Mouse (Mus musculus): ENCODE measurements around the gene Mpo.

The Mpo gene

DNA sequence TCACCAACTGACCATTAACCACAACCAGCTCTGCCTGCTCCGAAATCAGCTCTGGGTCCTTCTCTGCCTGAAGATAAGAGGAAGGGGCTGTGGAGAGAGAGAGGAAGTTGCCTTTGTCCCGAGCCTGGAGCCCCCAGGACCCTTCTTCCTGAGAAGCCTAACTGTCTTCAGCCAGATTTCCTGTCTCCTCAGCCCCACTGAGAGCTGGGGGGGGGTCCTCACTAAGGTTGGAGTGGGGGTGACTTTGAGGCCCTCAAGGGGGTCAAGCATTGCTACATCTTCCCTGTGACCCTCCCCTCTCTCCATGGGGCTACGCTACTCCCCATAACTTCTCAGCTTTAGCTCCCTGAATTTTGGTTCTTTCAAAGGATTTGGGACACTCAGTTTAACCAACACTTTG lies at the start of gene Mpo:
Gene Mpo, plus strand, starts transcription at position 122 of the 400 bp plus-strand sequence.
- no peak for DNase-seq (ENCODE audit: low spot score)

DNA sequence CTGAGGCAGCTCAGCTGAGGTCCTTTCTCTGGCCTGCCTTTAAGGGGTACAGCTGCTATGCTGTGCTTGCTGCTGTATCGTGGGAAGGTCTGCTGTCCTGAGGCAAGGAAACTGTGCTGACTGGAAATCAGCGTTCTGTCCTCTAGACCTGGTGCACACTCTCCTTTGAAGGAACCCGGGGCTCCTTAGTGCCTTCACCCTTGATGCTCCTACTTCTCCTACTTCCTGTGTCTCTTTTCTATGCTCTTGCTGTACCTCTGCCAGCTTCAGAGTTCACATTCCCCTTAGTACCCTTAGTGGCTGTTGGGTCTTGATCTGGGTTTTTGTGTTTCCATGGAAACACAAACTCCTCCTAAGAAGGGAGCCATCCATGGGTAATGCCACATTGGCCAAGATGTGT lies 49.7 kb upstream of the Mpo start:
- no peak for DNase-seq (ENCODE audit: low spot score)

- DNase-seq (ENCODE audit: low spot score): no peak
These were observed 48.4 kb upstream of the Mpo start for GRCm38 (mm10) chr11:87744964-87745363.

DNA sequence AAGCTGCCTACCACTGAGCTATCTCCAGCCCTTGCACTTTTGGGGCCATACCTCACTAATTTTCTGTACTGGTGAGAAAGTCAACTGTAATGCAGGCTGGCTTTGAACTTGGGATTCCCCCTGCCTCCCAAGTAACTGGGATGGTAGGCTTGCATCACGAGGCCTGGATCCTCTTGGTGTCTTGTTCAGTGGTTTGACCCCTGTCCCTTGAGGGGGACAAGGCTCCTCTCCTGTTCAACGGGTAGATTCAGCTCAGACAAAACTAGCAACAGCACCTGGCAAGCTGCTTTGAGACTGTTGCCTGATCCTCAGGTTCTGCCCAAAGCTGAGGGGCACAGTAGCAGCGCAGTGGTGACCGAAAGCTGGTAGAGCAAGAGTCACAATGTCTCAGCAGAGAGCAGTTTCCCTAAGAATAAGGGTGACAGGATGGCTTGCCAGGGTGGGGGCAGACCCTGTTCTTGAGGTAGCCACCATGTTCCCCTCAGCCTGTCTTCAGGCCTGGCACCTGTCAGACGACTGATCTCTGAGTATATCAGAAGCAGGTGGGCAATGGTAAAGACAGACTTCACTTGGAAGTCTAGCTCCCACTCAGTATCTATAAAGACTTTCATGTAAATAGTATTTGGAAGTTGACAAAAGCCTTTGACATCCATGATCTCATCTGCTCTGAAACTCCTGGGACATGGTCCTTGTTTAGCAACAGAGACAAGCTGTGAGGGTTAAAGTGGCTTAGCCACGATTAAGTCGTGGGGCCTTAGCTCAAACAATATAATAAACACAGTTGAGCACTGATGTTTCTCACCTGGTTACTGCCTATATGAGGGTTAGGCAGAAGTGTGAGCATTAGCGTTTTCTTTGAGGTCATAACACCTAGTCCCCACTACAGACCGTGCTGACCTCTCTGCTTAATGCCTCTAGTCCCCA lies 47.5 kb upstream of the Mpo start:
- DNase-seq (ENCODE audit: low spot score): no peak

DNA sequence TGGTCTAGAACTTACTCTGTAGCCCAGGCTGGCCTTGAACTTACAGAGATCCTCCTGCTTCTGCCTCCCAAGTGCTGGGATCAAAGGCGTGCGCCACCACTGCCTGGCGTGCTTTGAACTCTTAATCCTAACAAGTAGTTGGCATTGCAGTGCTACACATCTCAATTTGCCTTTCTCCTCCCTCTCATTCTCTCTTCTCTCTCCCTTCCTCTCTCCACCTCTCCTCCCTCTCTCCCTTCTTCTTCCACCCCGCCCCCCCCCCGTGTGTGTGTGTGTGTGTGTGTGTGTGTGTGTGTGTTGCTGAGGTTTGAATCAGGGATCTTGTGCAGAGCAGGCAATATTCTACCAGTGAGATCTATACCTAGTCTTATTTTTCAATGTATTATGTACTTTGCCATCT lies 46.1 kb upstream of the Mpo start:
- DNase-seq (ENCODE audit: low spot score): no peak

DNA sequence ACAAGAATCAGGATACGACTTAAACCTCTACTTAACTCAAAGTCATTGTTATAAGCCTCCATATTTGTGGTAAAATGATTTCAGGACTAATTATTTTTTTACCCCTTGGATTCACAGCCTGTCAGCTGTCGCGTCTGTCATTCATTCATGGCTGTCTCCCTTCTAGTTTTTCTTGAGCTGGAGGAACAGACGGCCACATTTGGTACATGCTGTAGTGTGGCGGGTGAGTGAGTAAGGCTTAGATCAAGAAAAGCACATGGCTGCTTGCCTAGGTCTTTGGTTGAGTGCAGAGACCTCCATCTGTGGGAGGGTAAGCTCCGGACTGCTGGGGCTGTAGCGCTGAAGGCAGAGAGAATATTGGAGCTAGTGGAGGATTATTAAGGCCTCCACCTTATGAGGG lies 45.7 kb upstream of the Mpo start:
- no peak for DNase-seq (ENCODE audit: low spot score)

DNA sequence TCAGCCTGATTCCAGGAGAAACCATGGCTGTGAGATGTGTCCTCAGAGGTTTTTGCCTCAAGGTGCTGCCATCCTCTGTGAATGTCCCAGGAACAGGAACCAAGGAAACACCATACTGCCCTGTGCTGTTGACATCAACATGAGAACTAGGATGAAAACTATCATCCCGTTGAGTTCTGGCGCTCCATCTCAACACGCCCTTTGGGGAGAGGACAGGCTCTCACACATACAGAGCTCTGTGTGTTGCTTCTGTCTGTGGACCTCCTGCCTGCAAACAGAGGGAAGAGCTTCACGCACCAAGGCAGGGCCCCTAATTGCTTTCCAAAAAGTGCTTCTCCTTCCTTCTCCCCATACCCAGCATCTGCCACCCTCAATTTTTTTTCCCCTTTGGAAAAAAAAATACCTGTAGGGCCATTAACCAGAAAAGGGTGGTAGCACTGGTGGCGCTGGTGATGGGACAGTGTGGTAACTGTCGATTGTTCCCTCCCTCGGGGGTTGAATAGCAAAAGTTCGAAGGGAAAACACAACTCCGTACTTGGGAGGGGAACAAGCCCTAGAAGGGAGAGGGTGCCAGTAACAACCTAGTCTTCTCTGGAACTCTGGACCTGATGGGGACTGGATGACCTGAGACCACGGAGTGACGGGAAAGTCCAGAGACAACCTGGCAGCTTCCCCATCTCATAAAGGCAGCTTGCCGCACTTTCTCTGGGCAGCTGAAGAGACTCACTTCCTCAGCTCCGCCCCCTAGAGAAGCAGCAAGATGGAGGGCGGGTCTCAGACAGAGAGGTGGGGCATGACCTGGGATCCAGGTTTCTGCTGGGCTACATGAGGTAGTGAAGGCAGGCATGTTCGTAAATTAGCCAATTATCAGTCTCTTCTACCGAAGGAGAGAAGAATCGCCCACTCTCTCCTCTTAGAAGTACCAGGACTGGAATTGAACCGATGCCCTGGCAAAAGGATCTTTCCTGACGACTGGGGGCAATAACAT lies 45.0 kb upstream of the Mpo start:
- no peak for DNase-seq (ENCODE audit: low spot score)

DNA sequence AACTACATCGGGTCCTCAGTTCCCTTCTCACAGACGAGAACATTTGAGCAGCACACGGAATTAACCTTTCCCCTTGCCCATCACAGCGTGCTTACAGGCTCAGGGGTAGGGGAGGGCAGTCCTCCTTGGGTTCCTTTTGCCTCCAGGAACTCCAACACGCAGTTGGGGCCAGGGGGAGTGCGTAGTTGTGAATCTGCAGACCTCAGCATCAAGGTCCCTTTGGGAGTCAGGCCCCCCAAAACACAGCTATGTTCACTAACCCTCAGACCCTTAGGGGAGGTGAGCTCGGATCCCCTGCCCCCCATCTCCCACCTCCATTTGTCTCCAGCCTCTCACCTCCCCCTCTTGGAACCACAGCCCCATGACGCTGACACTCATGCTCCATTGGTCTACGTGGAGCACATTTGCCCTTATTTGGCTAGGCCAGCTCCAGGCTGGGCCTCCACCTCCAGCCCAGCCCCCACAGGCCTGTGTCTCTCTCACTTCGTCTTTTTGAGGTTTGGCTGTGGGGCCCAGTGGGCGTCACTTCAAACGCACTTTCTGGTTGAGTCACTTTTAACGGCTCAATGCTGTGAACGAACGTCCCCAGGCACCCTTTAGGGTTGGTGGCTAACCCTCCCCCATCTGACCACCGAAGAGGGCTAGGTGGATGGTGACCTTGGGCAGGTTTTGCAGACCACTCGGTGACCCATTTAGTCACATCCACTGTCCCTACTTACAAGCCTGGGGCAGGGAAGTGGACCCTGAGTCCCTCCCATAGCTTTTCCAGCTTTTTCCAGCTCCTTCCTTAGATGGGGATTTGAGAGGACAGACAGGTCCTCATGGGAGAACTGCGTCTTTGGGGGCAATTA lies 44.0 kb upstream of the Mpo start:
- no peak for DNase-seq (ENCODE audit: low spot score)

DNA sequence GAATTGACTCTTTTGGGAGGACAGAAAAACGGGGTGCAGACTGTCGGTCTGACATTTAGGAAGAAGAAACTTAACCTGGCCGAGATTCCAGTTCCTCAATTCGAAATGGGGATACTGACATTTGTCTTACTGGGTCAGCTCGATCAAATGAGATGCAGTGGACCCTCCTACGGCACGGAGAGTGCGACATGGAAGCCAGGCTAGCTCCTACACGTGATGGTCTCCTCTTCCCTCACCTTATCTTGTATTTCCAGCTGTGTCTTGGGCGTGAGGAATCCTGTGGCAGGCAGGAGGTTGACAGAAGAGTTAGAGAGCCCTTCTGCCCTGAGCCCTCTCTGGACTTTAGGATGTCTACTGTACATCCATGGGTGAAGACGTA lies 43.3 kb upstream of the Mpo start:
- DNase-seq (ENCODE audit: low spot score): no peak

DNA sequence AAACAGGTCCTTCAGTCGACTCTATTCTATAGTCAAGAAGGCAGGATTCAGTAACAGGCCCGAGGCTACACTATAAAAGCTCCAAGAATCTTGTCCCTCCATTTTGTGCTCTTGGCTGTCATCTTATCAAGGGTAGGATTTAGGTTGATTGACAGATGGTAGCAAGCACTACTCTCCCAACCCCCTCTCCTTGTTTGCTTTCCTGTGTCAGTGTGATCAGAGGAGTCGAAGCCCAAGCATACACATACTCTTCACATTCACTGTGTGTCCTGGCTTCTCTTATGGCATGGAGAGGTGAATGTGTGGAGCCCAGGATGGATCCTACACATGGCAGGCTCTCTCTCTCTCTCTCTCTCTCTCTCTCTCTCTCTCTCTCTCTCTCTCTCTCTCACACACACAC lies 42.9 kb upstream of the Mpo start:
- no peak for DNase-seq (ENCODE audit: low spot score)

DNA sequence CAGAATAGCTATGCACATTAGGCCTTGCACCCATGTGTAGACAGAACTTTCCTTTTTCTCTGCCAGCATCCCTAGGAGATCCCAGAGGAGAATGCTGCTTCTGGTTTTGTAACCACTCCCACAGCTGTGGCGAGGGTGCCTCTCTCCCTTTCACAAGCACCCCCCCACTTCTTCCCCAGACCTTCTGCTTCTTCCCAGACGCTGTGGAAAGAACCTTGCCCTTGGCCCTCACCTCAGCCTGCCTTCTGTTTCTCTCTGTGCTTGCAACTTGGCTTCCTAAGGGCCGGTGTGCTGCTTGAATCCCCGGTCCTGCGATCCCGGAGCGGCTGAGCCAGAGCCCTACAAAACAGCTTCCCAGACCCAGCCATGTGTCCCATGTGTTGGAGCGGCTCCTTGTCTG lies 42.4 kb upstream of the Mpo start:
- DNase-seq (ENCODE audit: low spot score): no peak

DNA sequence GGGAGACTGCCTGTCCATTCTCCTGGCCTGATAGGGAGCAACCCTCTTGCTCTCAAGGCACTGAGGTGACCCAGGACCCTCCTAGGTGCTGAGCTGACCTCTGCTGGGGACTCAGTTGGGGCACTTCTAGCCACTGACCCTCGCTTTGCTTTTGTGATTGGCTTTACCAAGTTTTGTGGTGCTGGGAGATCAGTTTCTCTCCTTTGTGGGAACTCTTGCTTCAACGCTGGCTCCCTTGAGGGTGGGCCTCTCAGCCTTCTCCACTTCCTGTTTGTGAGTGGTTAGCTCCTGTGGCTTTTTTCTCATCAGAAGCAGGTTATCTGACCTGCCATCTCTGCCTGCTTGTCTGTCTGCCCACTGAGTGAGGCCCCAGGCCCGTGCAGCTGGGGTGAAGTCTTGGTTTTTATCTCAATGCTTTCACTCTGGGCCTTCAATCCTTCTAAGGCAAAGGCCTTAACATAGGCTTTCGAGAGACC lies 41.9 kb upstream of the Mpo start:
- no peak for DNase-seq (ENCODE audit: low spot score)

GRCm38 (mm10) chr11:87752307-87752706 lies 41.1 kb upstream of the Mpo start:
- no peak for DNase-seq (ENCODE audit: low spot score)

DNA sequence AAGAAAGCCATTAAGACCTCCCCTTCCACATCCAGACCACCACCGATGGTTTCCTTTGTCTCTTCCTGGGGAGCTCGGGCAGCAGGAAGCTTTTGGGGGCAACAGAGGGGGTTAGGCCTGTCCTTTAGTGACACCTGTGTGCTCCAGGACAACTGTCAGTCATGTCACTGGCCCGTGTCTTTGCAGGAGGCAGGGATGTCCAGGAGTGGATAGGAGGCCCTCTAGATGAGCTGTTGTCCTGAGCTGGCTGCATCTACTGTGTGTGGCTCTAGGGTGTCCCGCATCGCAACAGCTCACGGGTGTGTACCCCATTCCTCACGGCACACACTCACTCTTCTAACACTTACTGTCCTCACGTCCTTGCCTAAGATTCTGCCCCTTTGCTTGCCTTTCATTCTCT lies 40.1 kb upstream of the Mpo start:
- no peak for DNase-seq (ENCODE audit: low spot score)

DNA sequence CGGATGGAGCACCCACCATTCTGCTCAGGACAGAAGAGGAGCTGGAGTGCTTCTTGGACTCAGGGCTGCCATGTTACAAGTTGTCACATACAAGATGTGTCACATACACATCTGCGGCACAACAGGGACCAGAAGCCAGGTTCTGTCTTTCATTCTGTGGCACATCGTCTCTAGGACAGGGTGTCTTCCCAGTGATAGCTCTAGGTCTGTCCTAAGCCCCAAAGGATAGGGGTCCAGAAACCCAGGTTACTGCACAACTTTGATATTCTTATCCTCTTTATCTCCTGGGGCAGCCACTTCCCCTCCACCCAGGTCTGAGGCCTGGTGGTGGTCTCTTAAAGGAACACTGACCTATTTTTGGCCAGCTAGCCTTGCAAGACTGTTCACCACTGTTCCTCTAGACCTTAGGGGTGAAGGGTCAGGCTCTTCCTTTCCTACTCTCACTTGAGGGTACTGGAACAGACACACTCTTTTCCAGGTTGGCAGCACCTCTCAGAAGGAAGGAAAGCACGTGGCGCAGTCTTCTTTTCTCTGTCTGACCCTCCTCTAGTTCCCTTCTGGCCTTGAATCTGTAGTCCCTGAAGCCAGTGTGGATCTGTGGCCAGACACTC lies 39.4 kb upstream of the Mpo start:
- DNase-seq (ENCODE audit: low spot score): no peak

GRCm38 (mm10) chr11:87754603-87755002 lies 38.8 kb upstream of the Mpo start:
- no peak for DNase-seq (ENCODE audit: low spot score)

GRCm38 (mm10) chr11:87755360-87756017 lies 37.9 kb upstream of the Mpo start:
- no peak for DNase-seq (ENCODE audit: low spot score)

DNA sequence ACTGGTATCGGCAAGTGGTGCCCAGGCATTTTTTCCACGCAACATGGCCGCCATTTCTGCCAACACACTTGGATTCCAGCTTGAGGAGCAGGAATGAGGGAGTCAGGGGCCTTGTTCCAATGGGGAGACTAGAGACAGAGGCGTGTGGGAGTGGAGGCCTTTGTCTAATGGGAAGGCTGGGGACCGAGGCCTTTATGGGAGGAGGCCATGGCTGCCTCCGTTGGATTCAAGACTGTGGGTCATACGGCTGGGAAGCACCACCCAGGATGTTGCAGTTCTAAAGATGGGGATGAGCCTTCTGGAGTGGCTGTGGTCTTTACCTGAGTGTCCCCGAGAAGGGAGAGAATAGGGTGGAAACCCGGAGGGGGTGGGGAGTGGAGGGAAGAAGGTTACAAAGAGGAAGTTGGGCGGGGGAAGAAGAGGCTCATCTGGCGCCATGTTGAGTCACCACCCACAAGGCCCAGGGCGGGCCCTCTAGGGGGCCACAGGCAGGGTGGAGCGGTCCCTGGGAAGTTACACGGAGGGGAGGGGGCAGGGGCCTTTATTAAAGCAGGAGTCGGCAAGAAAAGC lies 37.0 kb upstream of the Mpo start:
- no peak for DNase-seq (ENCODE audit: low spot score)

- no peak for DNase-seq (ENCODE audit: low spot score)
These were observed 36.1 kb upstream of the Mpo start for GRCm38 (mm10) chr11:87757001-87757954.
